Mouse (Mus musculus) E14TG2a.4 (cell line): Measurements from ENCODE around the gene Blmh.

Experiments used
- H3K27me3 ChIP-seq: 2 replicates; pipeline ENCODE4 v1.6.1; 2014; ENCODE audit warnings: low read length, control low read depth; ENCODE audit not compliant: insufficient read depth
- H3K36me3 ChIP-seq: 2 replicates; pipeline ENCODE4 v1.6.1; 2014; ENCODE audit warnings: low read length, control low read depth; ENCODE audit not compliant: insufficient read depth
- H3K4me1 ChIP-seq: replicated peaks from 2 replicates; pipeline ENCODE4 v1.6.1; 2014; ENCODE audit warnings: low read depth, low read length, control low read depth
- H3K4me3 ChIP-seq: replicated peaks from 2 replicates; pipeline ENCODE4 v1.5.1; 2014; ENCODE audit warnings: mild to moderate bottlenecking, low read length
- H3K9me3 ChIP-seq: 2 replicates; pipeline ENCODE4 v1.6.1; 2014; ENCODE audit warnings: low read length, control low read depth
- CTCF ChIP-seq: conservative IDR thresholded peaks from 2 replicates; pipeline ENCODE4 v1.5.1; 2014; ENCODE audit warnings: low read length
- NANOG ChIP-seq: IDR thresholded peaks from 2 replicates; pipeline ENCODE4 v1.6.1; 2014; ENCODE audit warnings: borderline replicate concordance, low read length, mixed read lengths
- POU5F1 ChIP-seq: IDR thresholded peaks from 2 replicates; pipeline ENCODE4 v1.6.1; 2014; ENCODE audit warnings: low read length, borderline replicate concordance

Blmh gene

GRCm38 (mm10) chr11:76998705-76999226, 74.2 kb downstream of the Blmh start:
- Histone ChIP-seq H3K4me3 (peak overlapping the region; percentile 67), H3K9me3 (peaks cover 3% of the 10 kb centered on the region; the same call in 1 of the 2 replicates), H3K36me3 (no peaks in the 10 kb centered on the region), H3K4me1 (peaks cover 52% of the 10 kb centered on the region), H3K27me3 (peaks cover 82% of the 10 kb centered on the region)
- no peak for TF ChIP-seq NANOG
- TF ChIP-seq CTCF, result no peak
- no peak for TF ChIP-seq POU5F1

GRCm38 (mm10) chr11:77000741-77001140, 76.1 kb downstream of the Blmh start:
- H3K27me3 ChIP-seq, result peaks cover 85% of the 10 kb centered on the region
- no peaks in the 10 kb centered on the region for H3K36me3 ChIP-seq
- TF ChIP-seq CTCF (no peak), NANOG (no peak), POU5F1 (no peak)
- peaks cover 3% of the 10 kb centered on the region; the same call in 1 of the 2 replicates for H3K9me3 ChIP-seq
- H3K4me1 ChIP-seq, result peaks cover 39% of the 10 kb centered on the region
- no peak overlapping the region for H3K4me3 ChIP-seq

- H3K4me1 ChIP-seq, result peaks cover 33% of the 10 kb centered on the region
- peaks cover 76% of the 10 kb centered on the region for H3K27me3 ChIP-seq
- no peaks in the 10 kb centered on the region for H3K36me3 ChIP-seq
- peaks cover 3% of the 10 kb centered on the region; the same call in 1 of the 2 replicates for H3K9me3 ChIP-seq
- no peak overlapping the region for H3K4me3 ChIP-seq
- TF ChIP-seq CTCF (no peak), POU5F1 (no peak), NANOG (no peak)
Measured at GRCm38 (mm10) chr11:77002361-77002760, 77.8 kb downstream of the Blmh start.

GRCm38 (mm10) chr11:77005881-77006280, 81.3 kb downstream of the Blmh start:
- Histone ChIP-seq H3K4me1 (peaks cover 12% of the 10 kb centered on the region), H3K36me3 (no peaks in the 10 kb centered on the region), H3K9me3 (no peaks in the 10 kb centered on the region), H3K4me3 (no peak overlapping the region), H3K27me3 (peaks cover 56% of the 10 kb centered on the region)
- TF ChIP-seq POU5F1 (no peak), CTCF (no peak), NANOG (no peak)

- Histone ChIP-seq H3K4me3 (no peak overlapping the region), H3K9me3 (no peaks in the 10 kb centered on the region), H3K27me3 (peaks cover 56% of the 10 kb centered on the region), H3K36me3 (no peaks in the 10 kb centered on the region), H3K4me1 (peaks cover 9% of the 10 kb centered on the region)
- TF ChIP-seq NANOG (no peak), POU5F1 (no peak), CTCF (no peak)
Measured at GRCm38 (mm10) chr11:77006616-77007015, 82.0 kb downstream of the Blmh start.

GRCm38 (mm10) chr11:77009069-77010025, 84.7 kb downstream of the Blmh start:
- H3K36me3 ChIP-seq, result no peaks in the 10 kb centered on the region
- no peaks in the 10 kb centered on the region for H3K9me3 ChIP-seq
- no peak overlapping the region for H3K4me3 ChIP-seq
- peaks cover 46% of the 10 kb centered on the region for H3K27me3 ChIP-seq
- TF ChIP-seq NANOG (no peak), CTCF (no peak)
- peaks cover 9% of the 10 kb centered on the region for H3K4me1 ChIP-seq

GRCm38 (mm10) chr11:77010762-77011475, 86.3 kb downstream of the Blmh start:
- Histone ChIP-seq H3K4me1 (peaks cover 9% of the 10 kb centered on the region), H3K36me3 (no peaks in the 10 kb centered on the region), H3K9me3 (no peaks in the 10 kb centered on the region), H3K27me3 (peaks cover 39% of the 10 kb centered on the region), H3K4me3 (no peak overlapping the region)
- TF ChIP-seq POU5F1, result no peak

- no peak for TF ChIP-seq POU5F1
- TF ChIP-seq NANOG, result no peak
- 0 out of 2 replicates have a peak, but pooled peaks have one; percentile 7 for TF ChIP-seq CTCF
Measured at GRCm38 (mm10) chr11:77018046-77018445, 93.4 kb downstream of the Blmh start.

More at GRCm38 (mm10) chr11:77018046-77018445, 93.4 kb downstream of the Blmh start:
- Histone ChIP-seq H3K36me3 (no peaks in the 10 kb centered on the region), H3K4me1 (no peaks in the 10 kb centered on the region), H3K4me3 (no peak overlapping the region), H3K9me3 (no peaks in the 10 kb centered on the region), H3K27me3 (peaks cover 9% of the 10 kb centered on the region)
